Mouse (Mus musculus): ENCODE results near the gene B9d1.

The B9d1 gene

DNA sequence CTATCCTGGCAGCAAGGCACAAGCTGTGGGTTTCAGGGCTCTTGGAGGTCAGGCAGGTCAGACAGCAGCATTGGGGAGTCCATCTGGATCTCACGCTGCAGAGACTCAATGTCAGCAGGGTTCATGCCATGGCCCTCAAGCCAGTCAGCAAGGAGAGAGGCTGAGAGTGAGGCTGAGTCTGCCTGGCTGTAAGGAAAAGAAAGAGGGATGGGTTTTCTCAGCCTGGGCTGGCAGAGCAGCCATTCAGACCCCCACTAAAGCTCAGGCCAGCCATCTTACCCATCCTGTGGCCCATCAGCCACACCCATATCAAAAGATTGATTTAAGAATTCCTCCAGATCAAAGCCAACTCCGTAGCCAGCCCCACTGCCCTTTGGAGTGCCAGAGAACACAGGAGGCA lies 15.9 kb upstream of the B9d1 start:
- DNase-seq (ENCODE audit: low read depth, low spot score) = no peak

GRCm38 (mm10) chr11:61489874-61490273 lies 15.1 kb upstream of the B9d1 start:
- no peak for DNase-seq (ENCODE audit: low read depth, low spot score)

DNA sequence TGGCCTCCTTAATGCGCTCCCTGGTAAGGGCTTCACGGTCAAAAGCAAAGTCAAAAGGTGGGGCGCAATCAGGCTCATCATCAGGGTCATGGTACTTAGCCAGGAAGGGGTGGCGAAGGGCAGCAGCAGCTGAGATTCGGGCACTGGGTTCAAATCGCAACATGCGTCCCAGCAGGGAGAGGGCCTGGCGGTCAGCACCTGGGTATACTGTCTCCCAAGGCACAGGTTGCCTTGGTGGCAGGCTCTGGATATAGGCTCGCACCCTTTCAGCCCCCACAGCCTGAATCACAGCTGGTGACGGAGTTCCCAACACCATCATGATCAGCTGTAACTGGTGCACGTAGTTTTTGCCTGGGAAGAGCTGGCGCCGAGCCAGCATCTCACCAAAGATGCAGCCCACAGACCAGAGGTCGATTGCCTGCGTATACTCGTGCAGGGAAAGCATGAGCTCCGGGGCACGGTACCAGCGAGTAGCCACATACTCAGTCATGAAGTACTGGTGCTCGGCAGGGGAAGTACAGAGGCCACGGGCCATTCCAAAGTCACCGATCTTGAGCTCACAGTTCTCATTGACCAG lies 13.9 kb upstream of the B9d1 start:
- no peak for DNase-seq (ENCODE audit: low read depth, low spot score)

GRCm38 (mm10) chr11:61492749-61493401 lies 12.1 kb upstream of the B9d1 start:
- DNase-seq (ENCODE audit: low read depth, low spot score) = no peak

DNA sequence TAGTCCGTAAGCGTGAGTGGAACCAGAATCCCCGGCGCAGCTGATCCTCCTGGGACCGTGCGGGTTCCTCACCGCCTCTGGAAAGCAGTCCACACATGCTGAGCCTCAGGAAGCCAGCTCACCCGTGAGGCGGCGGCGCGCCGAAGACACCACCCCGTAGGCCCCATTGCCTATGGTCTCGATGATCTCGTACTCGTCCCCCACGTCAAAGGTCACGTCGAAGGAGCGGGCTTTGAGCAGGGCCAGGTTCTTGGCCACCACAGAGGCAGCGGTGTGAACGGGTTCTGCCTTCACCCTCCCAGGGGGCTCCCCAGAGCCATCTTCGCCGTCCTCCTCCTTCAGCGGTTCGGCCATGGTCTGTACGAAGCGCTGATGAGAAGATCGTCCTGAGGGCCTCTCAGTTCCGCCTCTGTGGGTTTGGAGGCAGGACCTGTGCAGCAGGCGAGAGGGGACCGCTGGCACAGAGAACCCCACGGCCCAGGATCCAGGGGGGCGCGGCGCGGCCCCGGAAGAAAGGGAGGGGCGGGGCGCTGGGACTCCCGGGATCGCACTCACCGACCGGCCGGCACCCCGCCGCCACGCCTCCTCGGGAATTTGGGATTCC lies 11.3 kb upstream of the B9d1 start:
- DNase-seq (ENCODE audit: low read depth, low spot score) = no peak

GRCm38 (mm10) chr11:61494129-61494997 lies 10.6 kb upstream of the B9d1 start, which contains the start of gene Mapk7:
Mapk7 (minus strand) TSS chr11:61494406.
- DNase-seq (ENCODE audit: low read depth, low spot score) = peak; percentile 99

GRCm38 (mm10) chr11:61495528-61495927 lies 9.4 kb upstream of the B9d1 start:
- DNase-seq (ENCODE audit: low read depth, low spot score) = no peak

GRCm38 (mm10) chr11:61497490-61497889 lies 7.5 kb upstream of the B9d1 start:
- DNase-seq (ENCODE audit: low read depth, low spot score) = no peak

DNA sequence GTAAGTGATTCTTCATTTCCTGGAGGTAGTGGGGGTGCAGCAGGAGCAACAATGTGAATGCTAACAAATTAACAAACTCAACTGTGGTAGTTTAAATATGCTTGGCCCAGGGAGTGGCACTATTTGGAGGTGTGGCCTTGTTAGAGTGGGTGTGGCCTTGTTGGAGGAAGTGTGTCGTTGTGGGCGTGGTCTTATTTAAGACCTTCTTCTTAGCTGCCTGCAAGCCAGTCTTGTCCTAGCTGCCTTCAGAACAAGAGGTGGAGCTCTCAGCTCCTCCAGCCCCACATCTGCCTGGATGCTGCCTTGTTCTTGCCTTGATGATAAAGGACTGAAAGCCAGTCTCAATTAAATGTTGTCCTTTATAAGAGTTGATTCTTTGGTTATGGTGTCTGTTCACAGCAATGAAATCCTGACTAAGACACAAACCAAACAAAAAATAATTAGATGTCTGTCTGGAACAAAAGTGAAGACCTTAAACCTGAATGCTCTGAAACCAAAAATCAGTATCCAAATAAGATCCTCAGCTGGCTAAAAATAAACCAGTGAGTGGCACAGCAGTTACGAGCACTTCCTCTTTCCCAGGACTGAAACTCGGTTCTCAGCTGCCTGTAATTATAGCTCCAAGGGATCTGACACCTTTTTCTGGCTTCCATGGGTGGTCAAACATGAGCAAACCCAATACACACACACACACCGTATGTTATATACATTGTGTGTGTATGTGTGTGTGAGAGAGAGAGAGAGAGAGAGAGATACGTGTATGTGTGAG lies 6.0 kb upstream of the B9d1 start:
- no peak for DNase-seq (ENCODE audit: low read depth, low spot score)

- no peak for DNase-seq (ENCODE audit: low read depth, low spot score)
Measured at GRCm38 (mm10) chr11:61503933-61504332, 1.0 kb upstream of the B9d1 start.

DNA sequence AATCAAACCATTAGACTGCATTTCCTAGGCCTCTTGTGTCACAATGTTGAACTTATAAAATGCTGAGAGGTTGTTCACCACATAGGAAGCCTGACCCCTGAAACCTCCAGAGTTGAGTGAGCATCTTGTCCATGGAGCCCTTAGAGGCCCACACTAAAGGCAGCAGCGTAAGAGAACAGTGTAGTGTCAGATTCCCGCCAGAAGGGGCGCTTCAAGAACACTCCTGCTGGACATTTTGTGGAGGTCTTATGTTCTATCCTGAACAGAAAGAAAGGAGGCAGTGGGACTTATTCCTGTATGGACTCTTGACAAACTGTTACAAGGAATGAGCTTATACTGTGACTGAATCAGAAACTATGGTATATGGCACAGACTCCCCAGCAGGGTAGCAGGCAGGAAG lies 10.0 kb downstream of the B9d1 start:
- DNase-seq (ENCODE audit: low read depth, low spot score) = no peak

DNA sequence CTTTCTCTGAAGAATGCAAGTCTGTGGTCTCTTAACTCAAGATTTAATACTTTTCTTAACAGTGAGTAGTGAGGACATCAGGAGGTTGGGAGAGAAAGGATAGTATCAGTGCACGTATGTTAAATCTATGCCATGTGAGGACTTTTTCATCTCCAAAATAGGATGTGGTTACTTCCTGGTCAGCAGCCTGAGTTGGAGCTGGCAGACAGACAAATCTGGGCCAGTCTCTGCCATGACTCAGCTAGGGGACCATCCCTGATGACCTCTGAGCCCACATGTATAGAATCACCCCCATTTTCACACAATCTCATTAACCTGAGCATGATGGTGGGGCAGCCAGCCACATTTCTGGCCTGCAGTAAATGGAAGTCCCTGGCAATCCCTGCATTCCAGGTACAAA lies 13.0 kb downstream of the B9d1 start:
- no peak for DNase-seq (ENCODE audit: low read depth, low spot score)

DNA sequence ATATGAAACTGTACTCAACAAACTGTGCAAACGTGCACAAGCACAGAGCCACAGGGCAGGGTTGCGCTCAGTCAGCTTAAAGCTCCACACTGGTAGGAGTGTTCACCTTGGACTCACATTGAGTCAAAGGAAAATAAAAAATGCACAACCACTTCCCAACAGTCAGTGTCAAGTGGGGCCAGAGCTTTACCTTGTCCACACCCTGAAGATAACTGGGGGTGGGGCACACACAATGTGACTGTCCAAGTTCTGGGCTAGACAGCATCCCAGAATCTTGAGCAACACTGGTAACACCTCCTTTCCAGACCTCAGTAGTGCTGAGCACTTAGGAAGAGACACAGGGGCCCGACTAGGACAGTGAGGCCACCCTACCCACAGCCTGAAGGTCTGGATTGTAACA lies 13.9 kb downstream of the B9d1 start:
- no peak for DNase-seq (ENCODE audit: low read depth, low spot score)

- DNase-seq (ENCODE audit: low read depth, low spot score) = no peak
Measured at GRCm38 (mm10) chr11:61519484-61520107, 14.7 kb downstream of the B9d1 start.

DNA sequence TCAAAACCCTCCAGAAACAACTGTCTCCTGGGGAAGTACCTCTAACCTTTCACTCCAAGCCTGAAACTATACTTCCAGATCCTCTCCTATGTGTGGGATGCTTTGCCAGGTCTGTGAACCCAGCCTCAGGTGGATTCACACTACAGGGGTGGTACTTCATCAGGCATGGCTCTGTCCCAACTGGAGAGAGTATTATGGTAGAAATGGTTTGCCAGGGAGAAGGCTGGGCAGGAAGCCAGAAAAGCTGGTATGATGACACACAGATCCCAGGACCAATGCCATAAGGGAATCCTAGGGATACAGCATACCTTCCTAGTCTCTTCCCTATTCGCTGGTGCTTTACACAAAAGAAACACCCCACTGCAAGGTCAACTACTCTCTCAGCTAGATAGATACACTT lies 21.9 kb downstream of the B9d1 start:
- no peak for DNase-seq (ENCODE audit: low read depth, low spot score)

DNA sequence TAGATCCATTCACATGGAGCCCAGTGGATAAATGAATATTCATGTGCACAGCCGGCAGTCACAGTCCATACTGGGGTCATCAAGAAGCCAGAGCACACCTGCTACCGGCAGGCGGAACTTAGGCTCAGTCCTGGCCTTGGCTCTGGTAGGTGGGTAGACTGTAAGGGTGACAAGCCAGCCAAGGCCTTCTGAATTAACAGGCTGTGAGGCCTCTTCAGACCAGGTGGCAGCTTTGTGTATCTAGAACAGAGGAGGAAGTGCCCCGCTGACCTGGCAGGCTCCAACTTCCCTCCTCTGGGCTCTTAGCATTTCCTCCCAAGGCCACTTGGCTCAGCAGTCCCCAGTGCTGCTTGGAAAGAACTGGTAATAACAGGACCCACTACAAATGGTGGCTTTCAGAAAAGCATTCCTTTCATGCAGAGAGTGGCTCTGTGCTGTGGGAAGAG lies 24.3 kb downstream of the B9d1 start:
- no peak for DNase-seq (ENCODE audit: low read depth, low spot score)

DNA sequence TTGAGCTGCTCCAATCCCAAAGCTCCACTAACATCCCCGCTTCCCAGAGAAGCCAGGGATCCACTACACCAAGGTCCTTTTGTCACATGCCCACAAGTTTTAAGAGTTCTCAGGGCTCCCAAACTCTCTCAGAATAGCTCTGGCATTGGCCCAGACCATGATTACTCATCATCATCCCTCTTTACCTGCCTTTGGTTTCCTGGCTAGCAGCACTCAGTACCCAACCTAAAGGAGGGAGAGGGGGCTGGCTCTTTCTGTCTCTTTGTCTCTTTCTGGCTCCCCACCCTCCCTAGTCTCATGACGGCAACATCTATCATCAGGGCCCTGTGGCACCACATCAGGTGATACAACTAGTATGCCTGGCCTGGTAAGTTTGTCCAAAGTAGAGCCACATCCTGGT lies 27.9 kb downstream of the B9d1 start:
- no peak for DNase-seq (ENCODE audit: low read depth, low spot score)

GRCm38 (mm10) chr11:61533571-61533970 lies 28.6 kb downstream of the B9d1 start:
- peak; percentile 47 for DNase-seq (ENCODE audit: low read depth, low spot score)

GRCm38 (mm10) chr11:61535530-61535929 lies 30.6 kb downstream of the B9d1 start:
- DNase-seq (ENCODE audit: low read depth, low spot score) = no peak

- no peak for DNase-seq (ENCODE audit: low read depth, low spot score)
Measured at GRCm38 (mm10) chr11:61536952-61537351, 32.0 kb downstream of the B9d1 start.

GRCm38 (mm10) chr11:61537362-61537761 lies 32.4 kb downstream of the B9d1 start:
- DNase-seq (ENCODE audit: low read depth, low spot score) = no peak

All from skeletal muscle tissue, adult 2 months (tissue).